Mouse (Mus musculus): ENCODE measurements at regions not wholly inside any gene's neighbourhood (a gene's known extent, or its start where the extent isn't known, plus 50 kb on each side); places are given as distances from the start of the nearest gene placed in this dataset.

GRCm38 (mm10) chr7:73624093-73624600 lies 82.5 kb upstream of the Chd2 start:
- no peak for TF ChIP-seq CTCF (IDR thresholded peaks at IDR 0.05; ENCODE audit: low read depth)
- TF ChIP-seq EP300 (IDR thresholded peaks at IDR 0.05; ENCODE audit: low read depth), result no peak

Data from liver, postnatal 0 days (tissue).